13 mouse cellular contexts compared by ENCODE assay signal in the genomic region with DNA sequence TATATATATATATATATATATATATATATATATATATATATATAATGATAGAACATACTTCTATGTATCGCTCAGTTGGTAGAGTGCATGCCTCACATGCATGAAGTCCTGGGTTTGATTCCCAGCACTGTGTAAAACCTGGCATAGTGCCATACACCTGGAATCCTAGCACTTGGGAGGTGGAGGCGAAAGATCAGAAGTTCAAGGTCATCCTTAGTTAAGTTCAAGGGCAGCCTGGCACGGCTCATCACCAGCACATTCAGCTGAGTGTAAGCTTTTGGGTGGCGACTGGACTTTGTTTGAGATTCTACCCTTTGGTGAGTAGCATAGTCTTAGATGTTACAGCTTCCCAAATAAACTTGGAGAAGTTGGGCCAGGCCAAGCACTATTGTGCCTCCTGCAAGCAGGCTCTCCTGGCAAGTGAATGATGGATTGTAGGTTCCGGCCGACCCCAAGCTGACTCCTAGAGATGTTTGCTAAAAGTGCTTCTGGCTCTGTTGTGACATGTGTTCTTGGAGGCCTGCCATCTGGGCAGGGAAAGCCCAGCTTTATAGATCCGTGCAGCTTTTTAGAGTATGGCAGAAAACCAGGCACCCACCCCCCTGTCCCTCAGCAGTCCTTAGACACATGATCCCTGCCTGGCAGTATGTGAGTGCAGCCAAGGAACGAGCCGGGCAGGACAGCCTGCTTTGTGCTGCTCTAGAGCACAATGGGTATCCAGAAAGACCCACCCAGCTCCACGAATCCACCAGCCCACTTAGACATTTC. TPM values are rescaled to one million over a fixed set of nuclear protein-coding genes. Genes with fewer than 3 reads are reported as not detected.
DNase-seq lines count a peak whose midpoint lies in the region; ATAC-seq and TF ChIP-seq lines count a peak whose summit lies in the region.
"Had no signal": no experiment of that assay in that cellular context is flagged by ENCODE, and none has a peak within 500 bp of the region (broad histone marks: within the 10 kb centered on the region; RNA-seq: fewer than 3 reads in every experiment).

No protein-coding gene starts in this region.

- no peak for DNase-seq in forebrain, embryonic 11.5 days (ENCODE audit: low spot score)
- no peak for DNase-seq in limb, embryonic 10.5 days (ENCODE audit: low spot score)
- DNase-seq in brain, embryonic 14.5 days (ENCODE audit: low read depth): peak; percentile 86
- DNase-seq in lung, postnatal 25 days (ENCODE audit: low spot score): peak; percentile 5
- no peak for DNase-seq in adrenal gland, adult 8-10 months
- DNase-seq: embryo, embryonic 11 days; liver, embryonic 13.5 days; thymus, postnatal 36 days had no signal

- peaks cover 27% of the 10 kb centered on the region for H3K4me1 ChIP-seq in forebrain, embryonic 13.5 days
- peaks cover 7% of the 10 kb centered on the region for H3K4me1 ChIP-seq in forebrain, embryonic 11.5 days (replicated peaks; ENCODE audit: control insufficient read depth, insufficient read depth, low read length)
- peaks cover 36% of the 10 kb centered on the region for H3K4me1 ChIP-seq in limb, embryonic 13.5 days
- H3K4me1 ChIP-seq in limb, embryonic 10.5 days: peaks cover 41% of the 10 kb centered on the region

- ATAC-seq in forebrain, embryonic 13.5 days: peak; percentile 50; the same call in 1 of the 2 replicates
- no peak for ATAC-seq in forebrain, embryonic 11.5 days (replicated peaks; ENCODE audit: low FRiP score)
- no peak for ATAC-seq in limb, embryonic 13.5 days (ENCODE audit: low FRiP score, low read depth)
- no peak for ATAC-seq in megakaryocyte, adult 5-6 weeks (ENCODE audit: poor library complexity, severe bottlenecking)
- ATAC-seq: midbrain, embryonic 15.5 days had no signal

- H3K4me3 ChIP-seq in forebrain, embryonic 13.5 days: no peak overlapping the region
- H3K4me3 ChIP-seq in forebrain, embryonic 11.5 days (ENCODE audit: low read depth, low read length): no peak overlapping the region
- H3K4me3 ChIP-seq in limb, embryonic 13.5 days: no peak overlapping the region
- no peak overlapping the region for H3K4me3 ChIP-seq in limb, embryonic 10.5 days
- H3K4me3 ChIP-seq: liver, embryonic 13.5 days; midbrain, embryonic 15.5 days had no signal

- no peaks in the 10 kb centered on the region for H3K36me3 ChIP-seq in forebrain, embryonic 13.5 days (ENCODE audit: poor library complexity, severe bottlenecking)
- H3K36me3 ChIP-seq in forebrain, embryonic 11.5 days (ENCODE audit: control insufficient read depth, insufficient read depth, low read length): no peaks in the 10 kb centered on the region
- H3K36me3 ChIP-seq in limb, embryonic 13.5 days: no peaks in the 10 kb centered on the region
- no peaks in the 10 kb centered on the region for H3K36me3 ChIP-seq in limb, embryonic 10.5 days
- H3K36me3 ChIP-seq: liver, embryonic 13.5 days; midbrain, embryonic 15.5 days had no signal

- no peak for TF ChIP-seq POLR2A in brain, embryonic 14.5 days (IDR thresholded peaks at IDR 0.05; ENCODE audit: borderline replicate concordance, extremely low read depth, insufficient read depth, insufficient read length, poor library complexity, severe bottlenecking)

- 47% methylated on average over 10 of the region's 10 CpGs for WGBS in forebrain, embryonic 13.5 days
- WGBS in forebrain, embryonic 11.5 days: 64% methylated on average over 10 of the region's 10 CpGs
- 44% methylated on average over 10 of the region's 10 CpGs for WGBS in limb, embryonic 13.5 days
- 53% methylated on average over 10 of the region's 10 CpGs for WGBS in limb, embryonic 10.5 days

- no peaks in the 10 kb centered on the region for H3K9me3 ChIP-seq in forebrain, embryonic 13.5 days (replicated peaks)
- H3K9me3 ChIP-seq in forebrain, embryonic 11.5 days (ENCODE audit: control insufficient read depth, low read length): no peaks in the 10 kb centered on the region
- no peaks in the 10 kb centered on the region for H3K9me3 ChIP-seq in limb, embryonic 13.5 days
- no peaks in the 10 kb centered on the region for H3K9me3 ChIP-seq in limb, embryonic 10.5 days (replicated peaks)
- H3K9me3 ChIP-seq: liver, embryonic 13.5 days; midbrain, embryonic 15.5 days had no signal

- peaks cover 52% of the 10 kb centered on the region for H3K27me3 ChIP-seq in forebrain, embryonic 13.5 days
- peaks cover 45% of the 10 kb centered on the region for H3K27me3 ChIP-seq in forebrain, embryonic 11.5 days (ENCODE audit: control insufficient read depth, insufficient read depth, low read length)
- peaks cover 56% of the 10 kb centered on the region for H3K27me3 ChIP-seq in limb, embryonic 13.5 days
- peaks cover 68% of the 10 kb centered on the region for H3K27me3 ChIP-seq in limb, embryonic 10.5 days (ENCODE audit: low read depth, poor library complexity, severe bottlenecking)

- no peak overlapping the region for H3K27ac ChIP-seq in forebrain, embryonic 13.5 days
- no peak overlapping the region for H3K27ac ChIP-seq in forebrain, embryonic 11.5 days (ENCODE audit: low read depth, low read length)
- H3K27ac ChIP-seq in limb, embryonic 13.5 days: no peak overlapping the region
- H3K27ac ChIP-seq in limb, embryonic 10.5 days: no peak overlapping the region
- H3K27ac ChIP-seq: liver, embryonic 13.5 days; midbrain, embryonic 15.5 days had no signal

- H3K4me2 ChIP-seq in forebrain, embryonic 13.5 days: no peak overlapping the region
- no peak overlapping the region for H3K4me2 ChIP-seq in forebrain, embryonic 11.5 days (ENCODE audit: low read depth, low read length, severe bottlenecking)
- 0 out of 2 replicates have a peak overlapping the region, but pooled peaks have one; percentile 14 for H3K4me2 ChIP-seq in limb, embryonic 13.5 days (replicated peaks)
- H3K4me2 ChIP-seq: heart, embryonic 11.5 days; liver, embryonic 13.5 days; midbrain, embryonic 15.5 days had no signal

- H3K9ac ChIP-seq in forebrain, embryonic 13.5 days: no peak overlapping the region
- no peak overlapping the region for H3K9ac ChIP-seq in forebrain, embryonic 11.5 days (ENCODE audit: low read length)
- H3K9ac ChIP-seq in limb, embryonic 13.5 days: no peak overlapping the region
- H3K9ac ChIP-seq: liver, embryonic 13.5 days; midbrain, embryonic 15.5 days had no signal

- no peak for TF ChIP-seq CTCF in brain, embryonic 14.5 days (IDR thresholded peaks at IDR 0.05; ENCODE audit: borderline replicate concordance, extremely low read depth, insufficient read depth, insufficient read length)

RNA-seq across cellular contexts. Expression of gene Megf11, which starts 2.2 kb away (rescaled TPM):
- polyA plus RNA-seq in forebrain, embryonic 13.5 days (2015; fragmentation: Nextera tagmentation; extraction: Ambion mirVana): 5.2 and 6.4 TPM in 2 replicates
- 3.3 and 3.6 TPM in 2 replicates for polyA plus RNA-seq in forebrain, embryonic 11.5 days (2014; fragmentation: Nextera tagmentation; extraction: Ambion mirVana)
- 1.2 TPM in 2 replicates for polyA plus RNA-seq in limb, embryonic 13.5 days (2015; fragmentation: Nextera tagmentation; extraction: Ambion mirVana)
- polyA plus RNA-seq in limb, embryonic 10.5 days (2016; fragmentation: Nextera tagmentation; extraction: Ambion mirVana): 1.1 and 1.7 TPM in 2 replicates
- polyA plus RNA-seq in brain, embryonic 14.5 days (2012; rRNA removed): 12.1 and 16.5 TPM in 2 replicates
- 0.04 TPM in 1 of 2 replicates, not detected in the other for total RNA-seq in megakaryocyte, adult 5-6 weeks (2015)
- 0.04 TPM in 1 of 2 replicates, not detected in the other for total RNA-seq in megakaryocyte, adult 5-6 weeks (2017)
- 1 to 10 TPM in 2 of 4 experiments, under 1 TPM in 2; 0.29 to 2.1 (median 1.2) TPM for total RNA-seq in adrenal gland, adult 8-10 months (2022)

RNA-seq across cellular contexts. Expression of gene Dis3l, which starts 42.1 kb away (rescaled TPM):
- 19.4 and 21.7 TPM in 2 replicates for polyA plus RNA-seq in forebrain, embryonic 13.5 days (2015; fragmentation: Nextera tagmentation; extraction: Ambion mirVana)
- polyA plus RNA-seq in forebrain, embryonic 11.5 days (2014; fragmentation: Nextera tagmentation; extraction: Ambion mirVana): 22.4 and 23.4 TPM in 2 replicates
- polyA plus RNA-seq in limb, embryonic 13.5 days (2015; fragmentation: Nextera tagmentation; extraction: Ambion mirVana): 21.4 and 23.0 TPM in 2 replicates
- 18.7 and 23.6 TPM in 2 replicates for polyA plus RNA-seq in limb, embryonic 10.5 days (2016; fragmentation: Nextera tagmentation; extraction: Ambion mirVana)
- polyA plus RNA-seq in brain, embryonic 14.5 days (2012; rRNA removed): 17.9 and 20.4 TPM in 2 replicates
- 10.7 and 15.0 TPM in 2 replicates for total RNA-seq in megakaryocyte, adult 5-6 weeks (2015)
- 21.9 and 23.4 TPM in 2 replicates for total RNA-seq in megakaryocyte, adult 5-6 weeks (2017)
- 10 to 100 TPM; 20.4 to 26.2 (median 23.3) TPM for total RNA-seq in adrenal gland, adult 8-10 months (2022)

Comparison
In these comparisons a context has a peak if more than half of its experiments do, and no peak if none do; other contexts are left out.
1. DNase-seq: peak in brain, embryonic 14.5 days (single experiment) and lung, postnatal 25 days (single experiment); none in forebrain, embryonic 11.5 days (single experiment), limb, embryonic 10.5 days (single experiment) and adrenal gland, adult 8-10 months (single experiment).